Mouse (Mus musculus) gastrocnemius, postnatal 4 days (tissue): ENCODE data around the gene Dlgap4. TPM values are rescaled to one million over a fixed set of nuclear protein-coding genes. Genes with fewer than 3 reads are reported as not detected.

ENCODE experiments used
- DNase-seq, 2 experiments: peaks; one replicate each; pipeline ENCODE4 v3.0.0; 2021 to 2022; ENCODE audit warnings: low spot score in 2 of 2, mixed read lengths in 2 of 2
- total RNA-seq, 2 experiments: library from RNA; stranded (reverse); gene quantifications; 2 replicates each; pipeline ENCODE4 v1.2.3; 2021

Gene Dlgap4
- total RNA-seq, 2 experiments from 2014 or later = 81.1 to 93.7 TPM

DNA sequence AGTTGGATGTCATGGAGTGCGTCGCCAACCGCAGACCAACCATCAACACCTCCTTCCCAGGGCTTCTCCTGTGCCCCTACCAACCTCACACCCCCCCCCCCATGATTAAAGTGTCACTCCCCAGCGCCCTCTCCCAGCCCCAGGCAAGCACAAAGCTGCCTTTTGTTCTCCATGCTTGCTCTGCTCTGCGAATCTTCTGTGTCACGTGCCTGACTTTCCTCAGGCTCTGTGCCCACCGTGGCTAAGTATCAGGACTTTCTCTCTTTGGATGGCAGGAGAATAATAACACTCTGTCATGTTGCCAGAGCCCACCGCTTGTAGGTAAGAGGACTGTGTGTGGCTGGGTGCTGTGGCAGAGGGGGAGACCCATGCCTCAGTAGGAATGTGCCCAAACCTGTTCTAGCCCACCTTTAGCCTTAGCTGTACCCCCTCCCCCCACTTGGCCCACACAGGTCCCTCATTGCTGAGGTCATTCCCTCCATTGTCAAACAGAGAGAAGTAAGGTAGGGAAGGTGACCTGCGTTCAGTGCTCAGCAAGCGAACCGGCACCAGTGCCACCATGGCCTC is 79.8 kb downstream of the Dlgap4 start:
- DNase-seq = no peak

DNA sequence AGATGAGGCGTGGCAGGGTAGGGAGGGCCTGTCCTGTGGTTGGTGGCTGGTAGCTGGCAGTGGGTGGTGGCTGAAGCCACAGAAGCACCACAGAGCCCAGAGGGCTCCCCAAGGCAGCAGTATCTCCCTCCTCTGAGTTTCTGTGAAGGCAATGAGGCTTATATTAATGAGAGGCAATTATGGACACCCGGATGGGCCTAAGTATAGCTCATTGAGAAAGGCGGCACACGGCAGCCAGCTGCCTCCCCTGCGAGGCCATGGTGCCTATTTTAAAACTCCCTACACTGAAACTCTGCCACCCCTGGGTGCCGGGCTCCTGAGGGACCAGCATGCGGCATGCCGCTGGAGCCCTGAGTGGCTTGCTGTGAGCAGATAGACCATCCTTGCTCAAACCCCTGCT is 83.8 kb downstream of the Dlgap4 start:
- DNase-seq = no peak

DNA sequence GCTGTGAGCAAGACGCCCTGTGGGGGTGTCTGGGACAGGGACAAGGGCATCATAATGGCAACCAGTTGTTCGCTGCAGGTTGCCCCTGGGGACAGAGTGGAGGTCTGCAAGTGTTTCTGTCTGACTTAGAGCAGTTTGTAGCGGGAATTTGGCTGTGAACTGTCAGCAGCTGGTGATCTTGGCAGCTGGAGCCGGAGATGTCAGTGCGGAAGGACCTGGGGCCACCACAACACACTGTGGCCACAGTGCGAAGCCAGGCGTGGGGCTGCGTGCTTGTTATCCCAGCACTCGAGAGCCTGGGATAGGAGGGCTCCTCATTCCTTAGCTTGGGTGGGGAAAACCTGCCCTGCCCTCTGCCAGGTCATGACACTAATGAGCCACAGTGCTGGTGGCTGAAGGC is 84.7 kb downstream of the Dlgap4 start:
- peak in 1 of 2 experiments; percentile 47 for DNase-seq

GRCm38 (mm10) chr2:156705473-156705872 is 92.0 kb downstream of the Dlgap4 start:
- DNase-seq = peak; percentile 68 to 77

- no peak for DNase-seq
Measured at GRCm38 (mm10) chr2:156716683-156717082, 103.2 kb downstream of the Dlgap4 start.

GRCm38 (mm10) chr2:156717320-156718281 is 104.1 kb downstream of the Dlgap4 start:
- DNase-seq = no peak

DNA sequence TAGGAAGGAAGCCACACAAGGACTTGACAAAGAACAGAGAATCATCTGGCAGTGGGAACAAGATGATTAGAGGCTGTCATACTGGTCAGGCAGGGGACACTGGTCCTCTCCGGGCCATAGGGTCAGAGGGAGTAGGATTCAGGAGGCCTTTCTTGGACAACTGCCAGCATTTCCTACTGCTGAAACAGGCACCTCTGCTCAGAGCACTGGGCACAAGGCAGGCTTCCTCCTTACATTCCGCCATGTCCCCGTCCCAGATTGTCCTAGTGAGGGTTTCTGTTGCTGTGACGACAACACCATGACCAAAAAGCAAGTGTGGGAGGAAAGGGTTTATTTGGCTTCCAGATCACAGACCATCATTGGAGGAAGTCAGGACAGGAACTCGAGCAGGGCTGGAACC is 105.3 kb downstream of the Dlgap4 start:
- DNase-seq = no peak

DNA sequence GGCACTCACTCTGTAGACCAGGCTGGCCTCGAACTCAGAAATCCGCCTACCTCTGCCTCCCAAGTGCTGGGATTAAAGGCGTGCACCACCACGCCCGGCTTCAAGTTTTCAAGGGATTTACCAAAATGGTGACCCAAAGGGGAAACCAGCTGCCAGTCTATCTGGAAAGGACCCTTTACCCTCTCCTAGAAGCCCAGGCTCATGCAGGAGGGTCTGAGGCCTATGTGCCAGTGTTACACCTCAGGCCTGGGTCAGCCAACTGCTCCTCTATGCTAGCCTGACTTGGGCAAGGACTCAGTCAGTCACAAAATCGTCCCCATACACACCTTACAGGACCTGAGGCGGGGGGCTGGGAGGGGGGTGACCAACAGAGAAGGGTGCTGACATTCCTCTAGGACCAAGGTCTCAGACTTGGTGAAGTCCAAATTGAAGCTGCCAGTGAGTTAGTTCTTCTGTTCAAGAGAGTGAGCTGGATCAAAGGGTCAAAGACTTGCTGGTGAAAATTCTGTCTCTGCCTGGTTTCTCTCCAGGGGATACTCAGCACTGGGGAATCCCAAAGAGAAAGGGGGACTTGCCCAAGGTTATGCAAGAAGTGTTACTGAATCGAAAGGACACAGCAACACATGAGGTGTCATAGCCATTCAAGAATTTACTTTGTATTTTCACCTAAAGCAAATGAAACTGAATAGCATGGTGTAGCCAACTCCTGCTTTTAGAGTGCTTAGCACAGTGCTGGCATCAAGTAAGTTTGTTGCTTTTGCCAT is 106.2 kb downstream of the Dlgap4 start:
- DNase-seq = no peak

DNA sequence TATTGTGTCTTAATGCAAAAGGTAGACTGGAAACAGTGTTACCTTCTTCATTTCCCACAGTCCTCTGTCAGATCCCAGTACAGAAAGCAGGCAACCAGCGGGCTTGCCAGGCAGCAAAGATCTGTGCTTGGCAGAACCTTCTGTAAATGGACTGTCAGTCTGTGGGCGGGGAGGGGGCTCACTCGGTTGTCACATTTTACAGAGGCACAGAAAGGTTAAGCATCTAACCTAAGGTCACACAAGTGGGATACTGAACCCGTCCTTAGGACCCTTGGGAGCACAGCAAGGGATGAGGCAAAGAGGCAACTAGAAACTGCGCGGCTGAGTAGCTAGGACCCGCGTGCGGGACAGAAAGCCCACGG is 106.8 kb downstream of the Dlgap4 start:
- peak in 1 of 2 experiments; percentile 46 for DNase-seq

DNA sequence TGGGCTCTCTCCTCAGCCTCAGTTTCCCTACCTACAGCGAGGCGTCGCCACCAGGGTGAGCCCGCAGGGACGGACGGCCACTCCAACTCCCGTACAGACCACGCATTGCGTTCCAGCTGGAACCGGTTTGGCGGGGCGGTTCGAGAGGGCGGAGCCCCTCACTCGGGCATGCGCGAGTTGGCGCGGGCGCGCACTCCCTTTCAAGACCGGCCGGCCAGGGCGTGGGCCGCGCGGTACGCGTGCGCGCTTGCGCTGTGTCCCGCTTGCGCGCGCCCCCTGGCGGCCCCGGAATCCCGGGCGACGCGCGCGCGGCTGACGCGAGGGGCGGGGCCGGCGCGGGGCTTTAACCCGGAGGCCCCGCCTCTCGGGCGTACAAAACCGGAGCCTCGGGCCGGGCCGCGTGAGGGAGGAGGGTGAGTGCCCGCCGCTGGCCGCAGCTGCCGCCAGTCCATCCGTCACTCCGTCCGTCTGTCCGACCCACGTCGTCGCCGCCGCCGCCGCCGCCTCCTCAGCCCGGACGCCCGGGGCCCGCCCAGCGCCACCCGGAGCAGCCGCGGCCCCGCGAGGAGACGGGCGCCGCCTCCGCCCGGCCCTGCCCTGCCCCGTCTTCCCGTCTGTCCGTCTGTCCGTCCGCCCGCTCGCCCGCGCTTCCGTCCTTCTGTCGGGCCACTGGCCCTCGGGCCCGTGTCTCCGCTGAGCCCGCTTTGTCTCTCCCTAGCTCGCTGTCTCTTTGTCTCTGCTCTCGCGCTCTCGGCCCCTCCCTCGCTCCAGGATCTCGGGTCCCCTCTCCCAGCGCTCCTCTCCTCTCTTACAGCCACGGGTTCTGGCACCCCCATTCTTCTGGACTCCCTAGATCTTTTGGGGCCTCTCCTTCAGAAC is 107.4 kb downstream of the Dlgap4 start:
- peak; percentile 94 to 95 for DNase-seq

DNA sequence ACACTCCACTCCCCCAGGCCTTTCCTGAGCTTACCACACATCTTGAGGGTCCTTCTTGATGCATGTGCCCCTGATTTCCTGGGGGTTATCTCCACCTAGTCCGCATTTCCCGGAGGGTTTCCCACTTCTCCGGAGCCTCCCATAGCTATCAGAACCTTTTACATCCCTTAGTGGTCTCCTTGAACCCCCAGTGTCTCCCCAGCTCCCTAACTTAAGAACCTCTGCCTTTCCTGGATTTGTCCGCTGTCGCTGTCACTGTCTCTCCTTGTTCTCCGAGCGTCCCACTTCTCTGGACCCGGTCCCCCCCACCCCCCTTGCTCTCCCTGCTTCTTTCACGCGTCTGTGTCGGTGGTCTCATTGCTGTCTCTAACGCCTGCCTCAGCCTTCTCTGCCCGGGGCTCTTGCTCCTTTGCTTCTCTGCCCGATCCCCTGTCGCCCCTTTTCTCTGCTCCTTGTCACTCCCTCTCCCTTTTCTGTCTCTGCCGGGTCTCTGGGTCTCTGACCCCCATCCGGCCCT is 108.1 kb downstream of the Dlgap4 start:
- DNase-seq = no peak

DNA sequence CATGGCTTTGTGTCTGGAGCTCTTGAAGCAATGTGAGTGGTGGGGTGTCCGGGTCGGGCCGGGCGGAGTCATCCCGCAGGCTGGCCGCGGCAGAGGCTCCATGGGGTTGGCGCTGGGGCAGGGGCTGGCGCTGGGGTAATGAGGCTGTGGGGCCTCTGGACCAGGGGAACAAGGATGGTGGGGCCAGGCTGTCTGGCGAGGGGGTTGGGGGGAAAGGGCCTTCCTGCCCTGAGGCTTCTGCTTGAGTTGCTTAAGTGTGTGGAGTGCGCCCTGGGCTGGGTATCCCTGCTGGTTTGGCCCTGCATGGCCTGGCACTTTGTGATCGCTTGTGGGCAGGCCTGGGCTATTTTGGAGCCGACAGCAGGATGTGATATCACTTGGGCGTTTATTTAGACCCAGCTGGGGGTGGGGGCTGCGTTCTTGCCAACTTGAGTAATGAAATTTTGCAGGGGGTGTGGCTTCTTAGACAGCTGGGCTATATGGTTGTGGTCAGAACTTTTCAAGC is 108.6 kb downstream of the Dlgap4 start:
- peak in 1 of 2 experiments; percentile 74 for DNase-seq

- no peak for DNase-seq
Measured at GRCm38 (mm10) chr2:156722752-156723151, 109.2 kb downstream of the Dlgap4 start.

DNA sequence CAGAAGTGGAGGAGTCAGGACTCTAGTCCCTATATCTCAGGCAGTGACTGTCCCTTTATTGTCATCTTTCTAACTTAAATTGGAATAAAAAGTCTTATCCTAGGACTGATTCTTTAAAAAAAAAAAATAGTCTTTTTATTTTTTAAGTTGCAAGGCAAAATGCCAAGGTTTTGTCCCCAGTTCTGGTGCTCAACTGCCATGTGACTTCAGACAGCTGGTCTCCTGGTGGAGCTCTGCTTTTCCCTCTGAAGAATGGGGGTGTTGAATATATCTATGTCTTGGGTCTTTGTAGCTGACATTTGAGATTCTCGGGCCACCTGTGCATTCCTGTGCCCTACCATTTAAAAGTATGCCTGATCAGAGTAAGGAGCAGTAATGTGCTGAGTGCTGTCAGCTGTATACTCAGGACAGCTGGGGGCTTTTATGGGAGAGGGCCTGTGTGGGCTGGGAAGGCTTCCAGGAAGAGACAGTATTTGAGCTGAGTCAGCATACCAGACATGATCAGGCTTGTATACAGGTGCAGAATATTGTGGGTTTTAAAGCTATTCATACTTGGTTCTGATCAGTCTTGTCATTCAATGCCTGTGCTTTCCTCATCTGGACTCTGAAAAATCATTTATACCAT is 110.5 kb downstream of the Dlgap4 start:
- no peak for DNase-seq

DNA sequence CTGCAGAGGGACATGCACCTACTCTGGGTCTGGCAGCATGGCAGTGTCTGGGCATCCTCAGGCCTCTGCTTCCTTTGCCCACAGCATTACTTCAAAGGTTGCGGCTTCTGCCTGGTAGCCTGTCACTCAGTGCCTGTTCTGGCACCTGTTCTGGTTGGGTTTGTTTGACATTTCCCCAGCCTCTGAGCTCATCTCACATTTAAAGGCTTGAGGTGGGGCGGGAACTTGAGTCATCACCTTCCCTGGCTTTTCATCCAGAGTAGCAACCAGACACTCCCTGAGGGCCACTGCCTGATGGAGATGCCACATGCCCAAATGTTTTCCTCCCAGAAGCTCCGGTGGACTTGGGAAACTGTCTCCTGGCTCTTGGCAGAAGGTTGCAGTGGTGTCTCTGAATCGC is 111.4 kb downstream of the Dlgap4 start:
- DNase-seq = no peak

DNA sequence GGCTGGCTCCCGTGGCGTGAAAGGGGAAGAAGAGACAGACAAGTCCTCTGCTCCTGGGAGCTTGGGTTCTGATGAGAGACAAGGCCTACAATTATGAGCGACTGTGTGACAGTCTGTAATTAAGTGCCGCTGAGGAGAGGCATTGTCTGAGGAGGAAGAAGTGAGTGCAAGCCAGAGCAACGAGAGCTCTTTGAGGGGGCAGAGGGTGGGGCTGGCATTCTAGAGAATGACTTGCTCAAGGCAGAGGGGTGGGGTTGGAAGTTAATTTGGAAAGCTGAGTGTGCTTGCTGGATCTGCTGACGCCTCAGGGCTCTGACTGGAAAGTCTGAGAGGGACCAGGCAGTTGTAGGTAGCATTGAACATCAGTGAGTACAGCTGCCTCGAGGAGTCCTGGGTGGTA is 112.8 kb downstream of the Dlgap4 start:
- no peak for DNase-seq

- DNase-seq = no peak
Measured at GRCm38 (mm10) chr2:156726878-156727277, 113.4 kb downstream of the Dlgap4 start.

- no peak for DNase-seq
Measured at GRCm38 (mm10) chr2:156729537-156730469, 116.3 kb downstream of the Dlgap4 start.

DNA sequence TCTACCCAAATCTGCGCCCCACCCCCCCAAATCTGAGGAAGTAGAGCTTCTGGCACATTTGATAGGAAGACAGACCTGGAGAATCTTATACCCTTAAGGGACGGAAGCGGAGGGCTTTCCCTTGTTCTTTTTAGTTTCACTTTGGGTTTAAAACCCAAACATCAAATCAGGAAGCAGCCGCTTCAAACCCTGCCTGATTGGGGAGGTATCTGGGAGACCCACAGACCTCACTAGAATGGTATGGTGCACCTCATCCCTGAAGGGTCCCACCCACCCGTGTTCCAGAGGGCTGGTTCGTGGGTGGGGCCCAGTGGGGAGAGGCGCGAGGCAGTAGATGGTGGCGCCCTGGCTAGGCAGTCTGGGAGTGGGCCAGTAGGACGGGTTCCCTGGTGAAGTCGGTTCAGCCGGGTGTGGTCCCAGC is 117.0 kb downstream of the Dlgap4 start:
- no peak for DNase-seq
